ENCODE assay signal across 34 mouse cellular contexts in the genomic region with DNA sequence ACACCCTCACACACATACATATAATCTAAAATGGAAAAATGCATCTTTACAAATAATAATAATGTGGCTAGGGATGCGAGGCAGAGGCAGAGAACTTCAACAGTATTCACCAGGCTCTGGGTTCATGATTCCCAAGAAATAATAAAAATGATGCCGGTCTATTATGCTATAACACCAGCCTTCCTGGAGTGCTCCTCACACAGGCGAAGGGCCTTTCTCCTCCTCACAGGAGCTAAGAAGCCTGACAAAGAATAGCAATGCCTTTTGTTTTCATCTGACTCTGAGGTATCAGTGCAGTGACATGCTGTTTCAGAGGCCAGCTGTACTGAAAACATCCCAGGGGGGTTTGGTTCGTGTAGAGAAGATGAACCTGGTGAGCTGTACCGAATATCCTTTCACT.
"Had no signal": no experiment of that assay in that cellular context is flagged by ENCODE, and none has a peak within 500 bp of the region (broad histone marks: within the 10 kb centered on the region; RNA-seq: fewer than 3 reads in every experiment).

No protein-coding gene starts in this region.

- H3K36me3 ChIP-seq: heart, embryonic 12.5 days; heart, embryonic 13.5 days; heart, embryonic 15.5 days; hindbrain, embryonic 10.5 days; hindbrain, embryonic 12.5 days; hindbrain, embryonic 13.5 days; hindbrain, embryonic 15.5 days; intestine, embryonic 15.5 days; kidney, embryonic 15.5 days had no signal

- ATAC-seq: hindbrain, embryonic 16.5 days; hindbrain, postnatal 0 days; inflammation-experienced regulatory T-cells, adult 6 months; intestine, embryonic 15.5 days; intestine, embryonic 16.5 days; intestine, postnatal 0 days had no signal

- H3K4me1 ChIP-seq: intestine, embryonic 15.5 days had no signal

- H3K9me3 ChIP-seq: heart, embryonic 12.5 days; heart, embryonic 13.5 days; heart, embryonic 15.5 days; hindbrain, embryonic 10.5 days; hindbrain, embryonic 12.5 days; hindbrain, embryonic 13.5 days; hindbrain, embryonic 15.5 days; intestine, embryonic 15.5 days; kidney, embryonic 15.5 days had no signal

- H3K27me3 ChIP-seq: heart, embryonic 12.5 days; heart, embryonic 13.5 days; heart, embryonic 15.5 days; hindbrain, embryonic 12.5 days; hindbrain, embryonic 13.5 days; hindbrain, embryonic 15.5 days; intestine, embryonic 15.5 days; kidney, embryonic 15.5 days had no signal

- H3K27ac ChIP-seq: heart, embryonic 13.5 days; heart, embryonic 15.5 days; hindbrain, embryonic 10.5 days; hindbrain, embryonic 12.5 days; hindbrain, embryonic 13.5 days; hindbrain, embryonic 14.5 days; hindbrain, embryonic 15.5 days; hindbrain, postnatal 0 days; intestine, embryonic 15.5 days; kidney, embryonic 15.5 days; kidney, postnatal 0 days; layer of hippocampus, adult 2 months; left cerebral cortex, adult 2 months had no signal

- H3K4me3 ChIP-seq: heart, embryonic 12.5 days; heart, embryonic 13.5 days; heart, embryonic 15.5 days; hindbrain, embryonic 10.5 days; hindbrain, embryonic 12.5 days; hindbrain, embryonic 13.5 days; hindbrain, embryonic 15.5 days; intestine, embryonic 15.5 days; kidney, embryonic 15.5 days; layer of hippocampus, adult 2 months; left cerebral cortex, adult 2 months had no signal

- H3K9ac ChIP-seq: heart, embryonic 12.5 days; heart, embryonic 13.5 days; heart, embryonic 15.5 days; hindbrain, embryonic 12.5 days; hindbrain, embryonic 13.5 days; hindbrain, embryonic 14.5 days; hindbrain, embryonic 15.5 days; intestine, embryonic 15.5 days; kidney, embryonic 15.5 days had no signal

- H3K4me2 ChIP-seq: heart, embryonic 12.5 days; heart, embryonic 13.5 days; heart, embryonic 15.5 days; hindbrain, embryonic 12.5 days; hindbrain, embryonic 13.5 days; hindbrain, embryonic 14.5 days; hindbrain, embryonic 15.5 days; intestine, embryonic 15.5 days; kidney, embryonic 15.5 days had no signal

- DNase-seq: heart, postnatal 10 days; heart, postnatal 14 days; heart, postnatal 36 days; heart, postnatal 4 days; kidney, adult 11 months; kidney, adult 18-20 months; kidney, adult 2 months; kidney, adult 8-10 months; kidney, adult 9 months; kidney, postnatal 10 days; kidney, postnatal 14 days; kidney, postnatal 25 days; kidney, postnatal 36 days; kidney, postnatal 4 days; layer of hippocampus, adult 9-11 months; layer of hippocampus, postnatal 36 days had no signal
